Mouse (Mus musculus) gastrocnemius, postnatal 25 days (tissue): ENCODE results near the gene Ltbp1. TPM values are rescaled to one million over a fixed set of nuclear protein-coding genes. Genes with fewer than 3 reads are reported as not detected.
A peak's percentile ranks its signal among the peaks of the same experiment; 100 is the strongest.

Experiments used
- DNase-seq: peaks from one replicate; pipeline ENCODE4 v3.0.0; 2022
- total RNA-seq, 2 experiments: library from RNA; stranded (reverse); gene quantifications; 1 replicate in 1 of 2; 2 replicates in 1 of 2; pipeline ENCODE4 v1.2.3; 2021

Gene Ltbp1
- total RNA-seq, 2 experiments from 2014 or later = 10.2 to 11.1 TPM

GRCm38 (mm10) chr17:75066340-75066739 is 61.0 kb downstream of the Ltbp1 start:
- no peak for DNase-seq

- no peak for DNase-seq
Observed at GRCm38 (mm10) chr17:75067314-75067713, 61.9 kb downstream of the Ltbp1 start.

GRCm38 (mm10) chr17:75069232-75069631 is 63.9 kb downstream of the Ltbp1 start:
- no peak for DNase-seq

GRCm38 (mm10) chr17:75071174-75071573 is 65.8 kb downstream of the Ltbp1 start:
- no peak for DNase-seq

GRCm38 (mm10) chr17:75071749-75072148 is 66.4 kb downstream of the Ltbp1 start:
- no peak for DNase-seq

- DNase-seq = no peak
Observed at GRCm38 (mm10) chr17:75073887-75074286, 68.5 kb downstream of the Ltbp1 start.

GRCm38 (mm10) chr17:75074978-75075699 is 69.8 kb downstream of the Ltbp1 start:
- no peak for DNase-seq

- DNase-seq = no peak
Observed at GRCm38 (mm10) chr17:75081401-75081800, 76.0 kb downstream of the Ltbp1 start.

- DNase-seq = no peak
Observed at GRCm38 (mm10) chr17:75082449-75082848, 77.1 kb downstream of the Ltbp1 start.

- DNase-seq = no peak
Observed at GRCm38 (mm10) chr17:75087296-75087941, 82.1 kb downstream of the Ltbp1 start.

- DNase-seq = no peak
Observed at GRCm38 (mm10) chr17:75088232-75088631, 82.9 kb downstream of the Ltbp1 start.

GRCm38 (mm10) chr17:75088727-75089126 is 83.4 kb downstream of the Ltbp1 start:
- DNase-seq = no peak

- no peak for DNase-seq
Observed at GRCm38 (mm10) chr17:75090556-75090955, 85.2 kb downstream of the Ltbp1 start.

- DNase-seq = no peak
Observed at GRCm38 (mm10) chr17:75093563-75093962, 88.2 kb downstream of the Ltbp1 start.

GRCm38 (mm10) chr17:75094591-75094990 is 89.2 kb downstream of the Ltbp1 start:
- peak; percentile 11 for DNase-seq

- no peak for DNase-seq
Observed at GRCm38 (mm10) chr17:75096727-75097126, 91.4 kb downstream of the Ltbp1 start.

- DNase-seq = no peak
Observed at GRCm38 (mm10) chr17:75097367-75097766, 92.0 kb downstream of the Ltbp1 start.

- no peak for DNase-seq
Observed at GRCm38 (mm10) chr17:75101215-75101614, 95.8 kb downstream of the Ltbp1 start.

- DNase-seq = no peak
Observed at GRCm38 (mm10) chr17:75101994-75102393, 96.6 kb downstream of the Ltbp1 start.

- DNase-seq = no peak
Observed at GRCm38 (mm10) chr17:75107412-75107811, 102.0 kb downstream of the Ltbp1 start.

- DNase-seq = no peak
Observed at GRCm38 (mm10) chr17:75107879-75108278, 102.5 kb downstream of the Ltbp1 start.

GRCm38 (mm10) chr17:75109081-75109716 is 103.8 kb downstream of the Ltbp1 start:
- no peak for DNase-seq
